Mouse (Mus musculus) lung, adult 2 months (tissue): ENCODE data around the gene Axin1. TPM values are rescaled to one million over a fixed set of nuclear protein-coding genes. Genes with fewer than 3 reads are reported as not detected.

Experiments
- DNase-seq: peaks from one replicate; pipeline ENCODE4 v3.0.0; 2022
- H3K4me1 ChIP-seq: fragments of 200-500 bp; 2 replicates; pipeline ENCODE4 v1.6.1; 2011; ENCODE audit warnings: low read length; ENCODE audit not compliant: control insufficient read depth, insufficient read depth
- H3K4me3 ChIP-seq: fragments of 200-500 bp; replicated peaks from 2 replicates; pipeline ENCODE3; 2011; ENCODE audit warnings: low read depth, mild to moderate bottlenecking, control low read depth, low read length; ENCODE audit errors: extremely low read depth
- CTCF ChIP-seq: fragments of 200-500 bp; IDR thresholded peaks from 2 replicates; pipeline ENCODE4 v1.5.1; 2011; ENCODE audit warnings: mild to moderate bottlenecking, low read length, control low read depth; ENCODE audit not compliant: insufficient read depth
- POLR2A ChIP-seq: fragments of 200-500 bp; IDR thresholded peaks from 2 replicates; pipeline ENCODE4 v1.6.1; 2011; ENCODE audit warnings: low read depth, mild to moderate bottlenecking, control low read depth, low read length, borderline replicate concordance; ENCODE audit errors: extremely low read depth
- WGBS: fragments of 180-500 bp; shearing (Covaris S2); methylation state at CpG from one replicate; pipeline ENCODE4 v1.1.7; 2018; 5-methylcytosine and 5-hydroxymethylcytosine counted together
- polyA plus RNA-seq: library from polyadenylated mRNA; depleted of rRNA; stranded (reverse); fragments of >200 nt; gene quantifications from 2 replicates; pipeline ENCODE4 v1.2.3, GENCODE M21; 2012

The Axin1 gene
- polyA plus RNA-seq, 1 experiment = 17.5 TPM

DNA sequence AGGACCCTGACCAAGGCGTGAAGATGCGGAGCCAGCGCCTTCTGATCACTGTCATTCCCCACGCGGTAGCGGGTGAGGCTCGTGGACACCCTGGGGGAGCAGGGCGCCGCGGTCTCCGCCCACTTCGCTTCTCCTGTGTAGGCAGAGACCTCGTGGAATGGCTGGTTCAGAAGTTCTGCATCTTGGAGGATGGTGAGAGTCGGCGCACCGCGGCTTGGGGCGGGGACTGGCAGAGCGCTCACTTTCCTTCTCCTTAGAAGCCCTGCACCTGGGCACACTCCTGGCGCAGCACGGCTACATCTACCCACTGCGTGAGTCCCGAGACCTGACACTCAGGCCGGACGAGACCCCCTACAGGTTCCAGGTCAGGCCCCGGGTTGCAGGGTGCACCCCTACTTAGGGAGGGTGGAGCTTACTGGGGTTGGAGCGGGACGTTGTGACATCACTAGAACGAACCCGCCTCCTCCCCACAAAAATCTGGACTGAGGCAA is 64.9 kb downstream of the Axin1 start:
- H3K4me1 ChIP-seq = peaks cover 4% of the 10 kb centered on the region
- under 1% methylated on average over 30 of the region's 30 CpGs for WGBS
- DNase-seq = peak; percentile 68
- H3K4me3 ChIP-seq = peak overlapping the region; percentile 62
- TF ChIP-seq POLR2A (no peak), CTCF (no peak)

DNA sequence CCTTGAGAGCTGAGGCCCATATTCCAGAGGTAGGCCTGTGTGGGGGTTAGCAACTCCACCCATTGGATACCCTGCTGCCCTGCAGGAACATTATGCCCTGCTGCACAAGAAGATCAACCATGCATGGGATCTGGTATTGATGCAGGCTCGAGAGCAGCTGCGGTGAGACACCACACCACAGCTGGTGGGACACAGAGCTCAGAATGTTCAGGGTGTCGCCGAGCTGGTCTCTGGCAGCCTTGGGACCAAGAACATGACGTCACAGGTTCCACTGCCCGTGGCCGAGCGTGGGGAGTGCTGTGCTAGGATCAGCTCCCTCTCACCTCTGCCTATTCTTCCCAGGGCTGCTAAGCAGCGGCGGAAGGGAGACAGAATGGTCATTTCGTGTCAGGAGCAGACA is 66.3 kb downstream of the Axin1 start:
- H3K4me1 ChIP-seq = peaks cover 4% of the 10 kb centered on the region
- TF ChIP-seq POLR2A (no peak), CTCF (no peak)
- WGBS = 49% methylated on average over 11 of the region's 11 CpGs
- no peak for DNase-seq
- H3K4me3 ChIP-seq = no peak overlapping the region

DNA sequence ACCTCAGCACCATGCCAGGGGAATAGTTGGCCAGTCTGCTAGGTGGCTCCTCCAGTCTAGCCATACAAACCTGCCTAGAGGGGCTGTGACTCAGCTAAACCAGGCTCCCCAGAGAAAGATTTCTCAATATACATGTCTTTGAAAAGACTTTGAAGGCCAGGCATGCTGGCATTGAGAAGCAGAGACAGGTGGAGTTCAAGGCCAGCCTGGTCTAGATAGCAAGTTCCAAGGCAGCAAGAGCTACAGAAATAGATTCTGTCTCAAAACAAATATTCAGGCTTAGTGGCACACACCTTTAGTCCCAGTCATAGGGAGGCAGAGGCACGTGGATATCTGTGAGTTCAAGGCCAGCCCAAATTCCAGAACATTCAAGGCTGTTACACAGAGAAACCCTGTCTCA is 67.9 kb downstream of the Axin1 start:
- WGBS = 33% methylated on average over 1 of the region's 1 CpGs
- no peak for DNase-seq
- Histone ChIP-seq H3K4me1 (peaks cover 4% of the 10 kb centered on the region), H3K4me3 (no peak overlapping the region)
- TF ChIP-seq POLR2A = no peak

DNA sequence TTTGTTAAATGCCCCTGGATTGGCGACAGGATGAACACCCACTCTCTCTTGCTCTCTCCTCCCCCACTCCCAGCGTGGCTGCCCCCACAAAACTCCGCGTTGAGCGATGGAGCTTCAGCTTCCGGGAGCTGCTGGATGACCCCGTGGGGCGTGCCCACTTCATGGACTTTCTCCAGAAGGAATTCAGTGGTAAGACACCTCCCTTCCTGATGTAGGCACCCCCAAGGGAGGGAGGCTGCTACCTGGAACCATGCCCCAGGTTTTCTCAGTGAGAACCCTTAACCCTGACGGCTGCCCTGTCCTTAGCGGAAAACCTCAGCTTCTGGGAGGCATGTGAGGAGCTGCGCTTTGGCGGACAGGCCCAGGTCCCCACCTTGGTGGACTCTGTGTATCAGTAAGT is 69.2 kb downstream of the Axin1 start, which contains the start of gene Arhgdig:
Arhgdig (minus strand) TSS at position 101 of the 400 bp plus-strand sequence.
- Histone ChIP-seq H3K4me1 (peaks cover under 1% of the 10 kb centered on the region; the same call in 1 of the 2 replicates), H3K4me3 (no peak within 1 kb of the TSS)
- no peak for TF ChIP-seq POLR2A
- no peak for TF ChIP-seq CTCF
- no peak for DNase-seq
- WGBS = 85% methylated on average over 12 of the region's 12 CpGs

DNA sequence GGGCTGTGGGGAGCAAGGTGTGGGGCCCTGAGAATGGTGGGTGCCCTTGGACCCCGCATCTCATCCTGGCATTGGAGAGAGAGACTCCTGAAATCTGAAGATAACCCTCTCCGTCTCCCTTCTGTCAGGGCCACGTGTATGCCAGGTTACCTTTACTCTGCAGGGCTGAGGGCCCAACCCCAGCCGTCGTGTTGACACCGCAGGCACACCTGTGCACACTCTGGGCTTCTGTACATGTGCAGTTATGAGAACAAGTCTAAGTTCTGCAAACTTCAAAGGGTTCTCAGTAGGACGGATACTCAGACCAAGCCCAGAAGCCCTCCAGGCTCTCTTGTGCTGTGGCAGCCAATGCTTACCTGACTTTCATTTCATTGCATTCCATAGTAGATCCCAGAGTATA is 73.8 kb downstream of the Axin1 start:
- H3K4me3 ChIP-seq = no peak overlapping the region
- WGBS = 86% methylated on average over 7 of the region's 7 CpGs
- no peak for DNase-seq
- H3K4me1 ChIP-seq = no peaks in the 10 kb centered on the region
- TF ChIP-seq CTCF (no peak), POLR2A (no peak)

DNA sequence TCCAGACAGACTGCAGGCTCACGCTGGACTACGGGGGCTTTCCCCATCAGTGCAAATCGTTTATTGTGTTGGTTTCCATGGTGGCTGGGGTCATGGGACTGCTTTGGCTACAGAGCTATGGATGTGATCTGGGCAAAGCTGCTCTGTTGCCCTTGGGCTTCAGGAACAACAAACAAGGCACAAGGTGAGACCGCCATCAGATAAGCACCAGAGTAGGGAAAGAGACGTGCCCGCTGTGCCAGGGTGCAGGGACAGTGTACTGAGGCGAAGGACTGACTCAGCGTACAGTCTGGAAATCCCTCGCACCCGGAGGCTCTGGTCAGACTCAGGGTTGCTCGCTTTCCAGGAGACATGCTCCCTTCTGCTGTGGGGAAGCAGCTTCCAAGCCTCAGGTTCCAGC is 74.2 kb downstream of the Axin1 start:
- 81% methylated on average over 11 of the region's 11 CpGs for WGBS
- Histone ChIP-seq H3K4me3 (no peak overlapping the region), H3K4me1 (no peaks in the 10 kb centered on the region)
- TF ChIP-seq POLR2A (no peak), CTCF (no peak)
- DNase-seq = no peak

DNA sequence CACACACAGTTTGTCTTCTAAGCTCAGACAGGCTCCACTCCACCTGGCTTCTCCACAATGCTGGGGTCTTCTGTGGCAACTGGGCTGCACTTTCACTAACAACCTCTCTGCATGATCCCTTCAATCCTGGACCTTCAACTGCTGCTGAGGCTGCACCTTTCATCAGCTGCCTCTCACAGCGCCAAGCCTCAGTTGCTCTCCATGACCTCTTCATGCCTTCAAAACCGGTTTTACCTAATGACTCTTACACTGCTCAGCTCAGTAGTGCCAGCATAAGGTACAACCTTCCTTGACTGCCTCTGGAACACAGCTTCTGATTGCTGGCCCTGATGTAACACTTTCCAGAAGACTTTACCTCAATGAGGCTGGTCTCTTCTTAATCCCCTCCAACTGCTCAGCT is 83.0 kb downstream of the Axin1 start:
- no peaks in the 10 kb centered on the region for H3K4me1 ChIP-seq
- H3K4me3 ChIP-seq = no peak overlapping the region
- DNase-seq = no peak
- WGBS = 57% methylated on average over 2 of the region's 2 CpGs
- no peak for TF ChIP-seq POLR2A
- no peak for TF ChIP-seq CTCF

DNA sequence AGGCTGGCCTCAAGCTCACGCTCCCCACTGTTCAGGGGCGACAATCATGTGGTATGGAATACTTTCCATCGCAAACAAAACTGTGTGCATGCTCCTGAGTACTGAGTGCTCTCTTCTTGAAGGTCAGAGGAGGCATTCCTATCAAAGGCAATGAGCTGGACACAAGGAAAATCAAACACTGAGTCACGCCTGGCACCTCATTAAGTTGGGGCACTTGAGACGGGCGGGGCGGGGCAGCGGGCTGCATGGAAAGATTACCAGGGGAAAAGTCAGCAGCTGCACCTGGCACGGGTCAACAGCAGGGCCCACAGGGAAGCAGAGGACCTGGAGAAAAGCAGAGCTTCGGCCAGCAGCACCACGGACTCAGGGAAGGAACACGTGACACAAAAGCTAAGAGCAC is 86.7 kb downstream of the Axin1 start:
- H3K4me1 ChIP-seq = no peaks in the 10 kb centered on the region
- no peak overlapping the region for H3K4me3 ChIP-seq
- TF ChIP-seq POLR2A (no peak), CTCF (no peak)
- DNase-seq = peak; percentile 62
- WGBS = 60% methylated on average over 12 of the region's 12 CpGs

DNA sequence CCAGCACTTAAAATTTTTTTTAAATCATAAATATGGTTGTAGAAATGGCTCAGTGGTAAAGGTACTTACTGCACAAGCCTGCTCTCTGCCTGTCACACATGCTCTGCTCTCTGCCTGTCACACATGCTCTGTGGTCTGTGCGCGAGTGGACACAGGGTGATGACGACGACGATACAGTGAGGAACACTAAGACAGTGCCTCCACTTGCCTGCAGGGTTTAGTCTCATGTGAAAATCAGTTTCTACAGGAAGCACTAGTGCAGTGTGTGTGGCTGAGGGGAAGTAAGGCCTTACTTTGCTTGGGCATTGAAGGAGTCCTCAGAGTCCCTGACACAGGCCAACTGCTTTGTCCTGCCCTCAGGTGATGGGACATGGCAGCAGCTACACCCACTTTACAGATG is 91.3 kb downstream of the Axin1 start:
- WGBS = 86% methylated on average over 5 of the region's 5 CpGs
- DNase-seq = no peak

GRCm38 (mm10) chr17:26231156-26231555 is 92.7 kb downstream of the Axin1 start:
- no peak for DNase-seq
- WGBS = 75% methylated on average over 5 of the region's 5 CpGs
- Histone ChIP-seq H3K4me1 (no peaks in the 10 kb centered on the region), H3K4me3 (no peak overlapping the region)
- no peak for TF ChIP-seq CTCF
- no peak for TF ChIP-seq POLR2A

More for the DNA sequence above, 91.3 kb downstream of the Axin1 start:
- no peaks in the 10 kb centered on the region for H3K4me1 ChIP-seq
- no peak overlapping the region for H3K4me3 ChIP-seq
- TF ChIP-seq CTCF (no peak), POLR2A (no peak)
